Mouse (Mus musculus) intestine, embryonic 14.5 days (tissue): ENCODE results near the gene Cavin1. TPM values are rescaled to one million over a fixed set of nuclear protein-coding genes. Genes with fewer than 3 reads are reported as not detected.

ENCODE experiments used
- ATAC-seq: fragments of 200-750 bp; cut with Nextera tagmentation; replicated peaks from 2 replicates; pipeline ENCODE4 v1.8.0; 2017; ENCODE audit warnings: low read depth, moderate number of reproducible peaks, moderate TSS enrichment, moderate library complexity; ENCODE audit not compliant: low FRiP score, low TSS enrichment
- DNase-seq: peaks from one replicate; pipeline ENCODE4 v3.0.0-alpha.2; 2018; ENCODE audit warnings: low spot score
- H3K27ac ChIP-seq: fragments of 300-500 bp; sonication (generic); 2 replicates; pipeline ENCODE4 v1.5.1; 2014; ENCODE audit warnings: low read depth, mild to moderate bottlenecking, control low read depth
- H3K27me3 ChIP-seq: fragments of 300-500 bp; sonication (generic); replicated peaks from 2 replicates; pipeline ENCODE4 v1.6.1; 2014; ENCODE audit warnings: low read length, control low read depth; ENCODE audit not compliant: control insufficient read depth, insufficient read depth
- H3K36me3 ChIP-seq: fragments of 300-500 bp; sonication (generic); 2 replicates; pipeline ENCODE4 v1.6.1; 2014; ENCODE audit warnings: low read length, control low read depth; ENCODE audit not compliant: control insufficient read depth, insufficient read depth
- H3K4me1 ChIP-seq: fragments of 300-500 bp; sonication (generic); replicated peaks from 2 replicates; pipeline ENCODE4 v1.6.1; 2014; ENCODE audit warnings: low read length, control low read depth, mixed read lengths; ENCODE audit not compliant: control insufficient read depth, insufficient read depth
- H3K4me2 ChIP-seq: fragments of 300-500 bp; sonication (generic); 2 replicates; pipeline ENCODE4 v1.6.1; 2014; ENCODE audit warnings: low read length
- H3K4me3 ChIP-seq: fragments of 300-500 bp; sonication (generic); 2 replicates; pipeline ENCODE4 v1.5.1; 2014; ENCODE audit warnings: low read depth, low read length, control low read depth, mixed read lengths
- H3K9ac ChIP-seq: fragments of 300-500 bp; sonication (generic); 2 replicates; pipeline ENCODE4 v1.6.1; 2014; ENCODE audit warnings: mild to moderate bottlenecking, low read length
- H3K9me3 ChIP-seq: fragments of 300-500 bp; sonication (generic); 2 replicates; pipeline ENCODE4 v1.6.1; 2016; ENCODE audit warnings: low read length, control low read depth; ENCODE audit not compliant: control insufficient read depth
- WGBS: fragments of 180-500 bp; shearing (Covaris S2); extraction: QIAGEN DNeasy Blood & Tissue Kit; methylation state at CpG from one replicate; pipeline ENCODE4 v1.1.7; 2014; 5-methylcytosine and 5-hydroxymethylcytosine counted together
- polyA plus RNA-seq: library from polyadenylated mRNA; unstranded; fragments of >200 nt; fragmentation: Nextera tagmentation; extraction: Ambion mirVana; gene quantifications from 2 replicates; pipeline ENCODE4 v1.2.1, GENCODE M21; 2014

The Cavin1 gene
- polyA plus RNA-seq, 1 experiment from 2014 or later: 102 TPM

DNA sequence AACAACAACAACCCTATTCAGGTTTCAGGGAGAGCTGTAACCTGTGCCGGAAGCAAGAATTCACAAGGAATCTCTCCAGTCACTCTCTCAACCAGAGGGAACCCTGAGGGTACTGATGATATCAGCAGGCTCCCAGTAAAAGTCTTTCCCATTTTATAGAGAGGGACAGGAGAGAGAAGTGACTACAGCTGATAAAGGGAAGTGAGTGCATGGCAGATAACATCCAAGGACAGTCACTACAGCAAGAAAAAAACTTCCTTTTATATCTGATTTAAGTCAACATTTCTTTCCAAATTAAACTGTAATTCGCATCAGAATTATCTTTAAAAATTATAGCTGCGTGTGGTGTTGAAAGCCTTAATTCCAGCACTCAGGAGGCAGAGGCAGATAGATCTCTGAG is 43.3 kb downstream of the Cavin1 start:
- H3K4me1 ChIP-seq: 0 out of 2 replicates have a peak, but pooled peaks cover 2% of the 10 kb centered on the region
- ATAC-seq: no peak
- WGBS: 85% methylated on average over 3 of the region's 3 CpGs
- no peaks in the 10 kb centered on the region for H3K27me3 ChIP-seq
- H3K27ac ChIP-seq: no peak overlapping the region
- no peak overlapping the region for H3K9ac ChIP-seq
- no peak overlapping the region for H3K4me2 ChIP-seq
- no peaks in the 10 kb centered on the region; the same call in 1 of the 2 replicates for H3K36me3 ChIP-seq
- no peaks in the 10 kb centered on the region for H3K9me3 ChIP-seq
- DNase-seq: no peak
- H3K4me3 ChIP-seq: no peak overlapping the region

GRCm38 (mm10) chr11:100924386-100924919 is 46.2 kb downstream of the Cavin1 start:
- no peak overlapping the region for H3K27ac ChIP-seq
- DNase-seq: no peak
- H3K27me3 ChIP-seq: no peaks in the 10 kb centered on the region
- H3K4me1 ChIP-seq: no peaks in the 10 kb centered on the region
- no peak overlapping the region for H3K4me3 ChIP-seq
- no peak overlapping the region for H3K9ac ChIP-seq
- ATAC-seq: no peak
- no peaks in the 10 kb centered on the region for H3K36me3 ChIP-seq
- 92% methylated on average over 1 of the region's 1 CpGs for WGBS
- no peak overlapping the region for H3K4me2 ChIP-seq
- H3K9me3 ChIP-seq: no peaks in the 10 kb centered on the region

DNA sequence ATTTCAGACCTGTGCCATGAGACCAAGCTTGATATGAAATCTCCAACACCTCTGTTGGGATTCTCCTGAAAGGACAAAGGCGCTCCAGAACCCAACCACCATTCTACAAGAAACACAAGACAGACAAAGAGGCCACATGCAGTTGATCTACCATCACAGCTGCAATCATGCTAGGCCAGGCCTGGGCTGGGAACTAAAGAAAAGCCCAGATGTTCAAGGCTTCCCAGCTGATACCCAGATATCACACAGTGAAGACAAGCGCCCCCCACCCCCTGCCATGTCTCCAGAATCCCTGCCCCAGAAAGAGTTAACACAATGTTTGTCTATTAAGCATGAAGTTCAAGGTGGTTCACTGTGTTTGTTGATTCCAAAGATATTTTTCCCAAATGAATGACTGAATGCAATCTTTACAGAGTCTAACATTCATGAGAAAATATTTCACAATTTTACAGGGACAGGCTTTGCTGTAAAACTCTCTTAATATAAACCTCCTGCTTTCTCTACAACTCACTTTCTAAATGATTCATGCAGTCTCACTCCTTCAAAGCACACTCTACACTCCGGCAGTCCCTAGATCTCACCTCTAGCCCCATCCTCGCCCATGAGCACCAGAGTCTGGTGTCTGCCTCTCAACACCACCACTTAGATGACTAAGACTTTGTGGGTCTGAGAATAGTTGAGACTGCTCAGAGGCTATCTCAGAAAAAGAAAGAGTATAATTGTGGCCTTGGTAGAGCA is 49.6 kb downstream of the Cavin1 start:
- no peak overlapping the region for H3K27ac ChIP-seq
- no peak overlapping the region for H3K9ac ChIP-seq
- H3K36me3 ChIP-seq: no peaks in the 10 kb centered on the region
- H3K4me1 ChIP-seq: no peaks in the 10 kb centered on the region
- ATAC-seq: no peak
- WGBS: 79% methylated on average over 4 of the region's 4 CpGs
- DNase-seq: no peak
- H3K9me3 ChIP-seq: no peaks in the 10 kb centered on the region
- H3K27me3 ChIP-seq: no peaks in the 10 kb centered on the region
- H3K4me3 ChIP-seq: no peak overlapping the region
- no peak overlapping the region for H3K4me2 ChIP-seq

DNA sequence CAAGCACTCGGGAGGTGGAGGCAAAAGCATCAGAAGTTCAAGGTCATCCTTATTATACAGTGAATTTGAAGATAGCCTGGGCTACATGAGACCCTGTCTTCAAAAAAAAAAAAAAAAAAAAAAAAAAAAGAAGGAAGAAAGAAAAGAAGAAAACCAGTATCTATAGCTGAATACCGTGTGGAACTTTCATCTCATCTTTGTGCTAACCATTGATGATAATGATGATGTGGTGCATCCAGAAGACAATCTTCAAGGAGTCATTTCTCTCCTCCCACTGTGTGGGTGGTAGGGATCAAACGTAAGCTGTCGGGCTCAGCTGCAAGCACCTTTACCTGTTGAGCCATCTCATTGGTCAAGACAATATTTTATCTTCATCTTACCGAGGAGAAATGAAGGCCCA is 52.7 kb downstream of the Cavin1 start:
- H3K36me3 ChIP-seq: no peaks in the 10 kb centered on the region
- no peak overlapping the region for H3K4me2 ChIP-seq
- no peak overlapping the region for H3K9ac ChIP-seq
- DNase-seq (no peak), ATAC-seq (no peak)
- H3K9me3 ChIP-seq: peaks cover 6% of the 10 kb centered on the region; the same call in 1 of the 2 replicates
- H3K27me3 ChIP-seq: no peaks in the 10 kb centered on the region
- no peak overlapping the region for H3K27ac ChIP-seq
- no peak overlapping the region for H3K4me3 ChIP-seq
- 85% methylated on average over 5 of the region's 5 CpGs for WGBS
- peaks cover under 1% of the 10 kb centered on the region; the same call in 1 of the 2 replicates for H3K4me1 ChIP-seq

DNA sequence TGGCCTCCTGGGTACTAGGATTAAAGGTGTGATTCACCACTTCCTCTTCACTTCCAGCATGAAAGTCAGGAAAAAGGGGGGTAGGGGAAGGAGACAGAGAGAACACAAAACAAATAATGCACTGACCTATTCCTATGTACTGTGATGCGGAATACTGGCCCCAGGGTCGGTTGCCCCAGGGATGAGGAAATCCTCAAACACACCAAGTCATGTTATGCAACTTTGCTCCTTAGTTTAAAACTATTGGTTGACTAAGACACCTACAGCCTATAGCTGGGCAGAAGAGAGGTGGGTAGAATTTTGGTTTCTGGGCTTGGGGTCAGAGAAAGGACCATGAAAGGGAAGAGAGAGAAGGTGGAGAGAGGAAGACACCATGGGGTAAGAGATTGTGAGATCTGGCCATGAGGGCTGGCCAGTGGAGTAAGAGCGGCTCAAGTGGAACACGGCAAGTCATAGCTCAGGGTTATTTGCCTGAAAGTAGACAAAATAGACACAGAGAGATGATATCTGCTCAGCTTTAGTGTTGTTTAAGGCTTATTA is 54.2 kb downstream of the Cavin1 start:
- peaks cover 6% of the 10 kb centered on the region; the same call in 1 of the 2 replicates for H3K9me3 ChIP-seq
- DNase-seq (no peak), ATAC-seq (no peak)
- 89% methylated on average over 4 of the region's 4 CpGs for WGBS
- H3K4me1 ChIP-seq: peaks cover 3% of the 10 kb centered on the region; the same call in 1 of the 2 replicates
- H3K9ac ChIP-seq: no peak overlapping the region
- H3K4me2 ChIP-seq: no peak overlapping the region
- no peaks in the 10 kb centered on the region for H3K36me3 ChIP-seq
- no peak overlapping the region for H3K4me3 ChIP-seq
- H3K27ac ChIP-seq: no peak overlapping the region
- no peaks in the 10 kb centered on the region for H3K27me3 ChIP-seq

GRCm38 (mm10) chr11:100915063-100915462 is 55.6 kb downstream of the Cavin1 start:
- peaks cover 3% of the 10 kb centered on the region; the same call in 1 of the 2 replicates for H3K4me1 ChIP-seq
- H3K9ac ChIP-seq: no peak overlapping the region
- H3K36me3 ChIP-seq: peaks cover 5% of the 10 kb centered on the region; the same call in 1 of the 2 replicates
- no peaks in the 10 kb centered on the region for H3K27me3 ChIP-seq
- H3K4me2 ChIP-seq: no peak overlapping the region
- H3K9me3 ChIP-seq: peaks cover 6% of the 10 kb centered on the region; the same call in 1 of the 2 replicates
- H3K4me3 ChIP-seq: no peak overlapping the region
- DNase-seq (no peak), ATAC-seq (no peak)
- 95% methylated on average over 3 of the region's 3 CpGs for WGBS
- no peak overlapping the region for H3K27ac ChIP-seq

DNA sequence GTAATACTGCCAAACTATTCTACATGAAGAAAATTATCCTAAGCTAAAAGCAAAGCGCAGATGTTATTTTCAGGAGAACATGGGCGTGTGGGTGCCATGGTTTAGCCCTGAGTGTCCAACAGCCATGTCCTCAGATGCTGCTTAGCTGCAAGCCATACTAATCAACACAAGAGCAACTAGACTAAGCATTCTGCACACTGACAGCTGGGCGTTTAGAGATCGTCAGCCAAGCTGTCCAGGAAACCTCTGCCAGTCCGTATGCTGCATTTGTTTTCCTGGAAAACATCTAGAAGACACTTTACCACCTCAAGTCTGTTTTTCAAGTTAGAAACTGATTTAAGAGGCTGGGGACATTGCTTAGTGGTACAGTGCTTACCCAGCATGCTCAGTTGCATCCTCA is 56.3 kb downstream of the Cavin1 start:
- ATAC-seq (no peak), DNase-seq (no peak)
- Histone ChIP-seq H3K4me3 (no peak overlapping the region), H3K9me3 (peaks cover 6% of the 10 kb centered on the region; the same call in 1 of the 2 replicates), H3K27ac (no peak overlapping the region), H3K27me3 (no peaks in the 10 kb centered on the region), H3K4me2 (no peak overlapping the region), H3K36me3 (peaks cover 5% of the 10 kb centered on the region; the same call in 1 of the 2 replicates), H3K9ac (no peak overlapping the region), H3K4me1 (peaks cover 3% of the 10 kb centered on the region; the same call in 1 of the 2 replicates)
- WGBS: 86% methylated on average over 5 of the region's 5 CpGs

GRCm38 (mm10) chr11:100912401-100913155 is 58.1 kb downstream of the Cavin1 start:
- Histone ChIP-seq H3K4me3 (no peak overlapping the region), H3K27ac (no peak overlapping the region), H3K36me3 (peaks cover 14% of the 10 kb centered on the region)

More at GRCm38 (mm10) chr11:100912401-100913155, 58.1 kb downstream of the Cavin1 start:
- Histone ChIP-seq H3K9me3 (peaks cover 6% of the 10 kb centered on the region; the same call in 1 of the 2 replicates), H3K4me2 (no peak overlapping the region), H3K9ac (no peak overlapping the region), H3K27me3 (no peaks in the 10 kb centered on the region), H3K4me1 (peaks cover 3% of the 10 kb centered on the region; the same call in 1 of the 2 replicates)
- ATAC-seq (no peak), DNase-seq (no peak)
- 76% methylated on average over 17 of the region's 17 CpGs for WGBS
